Mouse (Mus musculus) retina, postnatal 7 days (tissue): ENCODE measurements at regions not wholly inside any gene's neighbourhood (a gene's known extent, or its start where the extent isn't known, plus 50 kb on each side); places are given as distances from the start of the nearest gene placed in this dataset.
A peak's percentile ranks its signal among the peaks of the same experiment; 100 is the strongest.

Experiments used
- DNase-seq: peaks from one replicate; pipeline ENCODE4 v3.0.0-alpha.2; 2012; ENCODE audit warnings: low read depth, low spot score

GRCm38 (mm10) chr4:72481748-72482147 is 281.0 kb upstream of the Tle1 start:
- DNase-seq: no peak

GRCm38 (mm10) chr4:72480535-72480934 is 279.8 kb upstream of the Tle1 start:
- DNase-seq: no peak

- DNase-seq: no peak
These were observed 268.6 kb upstream of the Tle1 start for GRCm38 (mm10) chr4:72469236-72469875.

GRCm38 (mm10) chr4:72444177-72444770 is 243.6 kb upstream of the Tle1 start:
- DNase-seq: no peak

GRCm38 (mm10) chr4:72437367-72437766 is 236.6 kb upstream of the Tle1 start:
- no peak for DNase-seq

GRCm38 (mm10) chr4:72425316-72425715 is 224.6 kb upstream of the Tle1 start:
- DNase-seq: no peak

- DNase-seq: no peak
These were observed 211.5 kb upstream of the Tle1 start for GRCm38 (mm10) chr4:72412100-72412788.

GRCm38 (mm10) chr4:72411343-72411742 is 210.6 kb upstream of the Tle1 start:
- DNase-seq: no peak

- no peak for DNase-seq
These were observed 200.0 kb upstream of the Tle1 start for GRCm38 (mm10) chr4:72400759-72401158.

GRCm38 (mm10) chr4:72391887-72392435 is 191.2 kb upstream of the Tle1 start:
- DNase-seq: no peak

- no peak for DNase-seq
These were observed 189.3 kb upstream of the Tle1 start for GRCm38 (mm10) chr4:72389811-72390625.

GRCm38 (mm10) chr4:72384901-72385264 is 184.2 kb upstream of the Tle1 start:
- peak; percentile 21 for DNase-seq

- DNase-seq: no peak
These were observed 183.7 kb upstream of the Tle1 start for GRCm38 (mm10) chr4:72384259-72384900.

GRCm38 (mm10) chr4:72383729-72384128 is 183.0 kb upstream of the Tle1 start:
- DNase-seq: no peak

- DNase-seq: no peak
These were observed 181.9 kb upstream of the Tle1 start for GRCm38 (mm10) chr4:72382517-72383147.

GRCm38 (mm10) chr4:72381742-72382141 is 181.0 kb upstream of the Tle1 start:
- no peak for DNase-seq

- peak; percentile 62 for DNase-seq
These were observed 180.4 kb upstream of the Tle1 start for GRCm38 (mm10) chr4:72381116-72381515.

GRCm38 (mm10) chr4:72379515-72379914 is 178.8 kb upstream of the Tle1 start:
- no peak for DNase-seq

GRCm38 (mm10) chr4:72379011-72379410 is 178.3 kb upstream of the Tle1 start:
- no peak for DNase-seq

GRCm38 (mm10) chr4:72377520-72377919 is 176.8 kb upstream of the Tle1 start:
- DNase-seq: no peak

GRCm38 (mm10) chr4:72351985-72352384 is 151.3 kb upstream of the Tle1 start:
- DNase-seq: no peak
